Mouse (Mus musculus): ENCODE measurements at regions not wholly inside any gene's neighbourhood (a gene's known extent, or its start where the extent isn't known, plus 50 kb on each side); places are given as distances from the start of the nearest gene placed in this dataset.
"Not testable (repeated sequence)": the region's sequence is repeated elsewhere in the genome, so short reads cannot be mapped to it uniquely, and the experiment has no call there.

- no peak for DNase-seq (ENCODE audit: low spot score in 2 of 2)
Observed at GRCm38 (mm10) chr8:12451857-12452256, 56.8 kb downstream of the Sox1 start.

DNA sequence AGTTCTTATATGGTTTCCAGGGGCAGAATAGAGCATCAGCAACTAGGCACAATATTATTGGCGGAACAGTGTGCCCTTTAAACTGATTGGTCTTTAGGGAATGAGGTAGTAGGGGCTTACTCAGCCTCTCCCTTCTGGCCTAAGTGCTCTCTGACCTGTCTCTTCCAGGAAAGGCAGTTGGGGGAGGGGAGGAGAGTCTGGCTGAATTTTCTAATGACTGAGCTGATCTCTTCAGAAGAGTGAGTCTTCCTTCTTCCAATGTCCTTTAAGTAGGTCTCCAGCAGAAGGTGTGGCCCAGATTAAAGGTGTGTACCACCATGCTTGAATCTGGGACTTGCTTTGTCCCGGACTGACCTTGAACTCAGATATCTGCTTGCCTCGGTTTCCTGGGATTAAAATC is 60.3 kb downstream of the Sox1 start:
- DNase-seq (ENCODE audit: low spot score in 2 of 2): not testable (repeated sequence)

GRCm38 (mm10) chr8:12456326-12456725 is 61.2 kb downstream of the Sox1 start:
- DNase-seq (ENCODE audit: low spot score in 2 of 2): no peak

- DNase-seq (ENCODE audit: low spot score in 2 of 2): no peak
Observed at GRCm38 (mm10) chr8:12457015-12457414, 61.9 kb downstream of the Sox1 start.

DNA sequence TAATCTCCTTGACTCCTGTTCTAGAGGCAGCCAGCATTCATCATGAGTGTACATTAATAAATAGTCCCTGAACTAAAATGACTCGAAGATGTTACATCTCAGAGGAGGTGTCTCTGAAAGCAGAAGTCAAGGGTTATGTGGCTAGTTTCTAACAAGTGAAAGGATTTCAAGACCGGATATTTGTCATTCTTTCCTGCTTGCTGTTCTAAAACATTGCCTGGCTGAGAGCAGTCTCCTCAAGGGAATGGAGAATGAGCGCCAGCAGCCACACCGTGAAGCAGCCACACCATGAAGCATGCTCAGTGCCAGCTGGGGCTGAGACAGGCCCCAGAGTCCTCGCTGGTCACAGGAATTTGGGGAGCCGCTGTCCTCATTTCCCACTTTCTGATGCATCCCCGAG is 71.8 kb downstream of the Sox1 start:
- DNase-seq (ENCODE audit: low spot score in 2 of 2): no peak

DNA sequence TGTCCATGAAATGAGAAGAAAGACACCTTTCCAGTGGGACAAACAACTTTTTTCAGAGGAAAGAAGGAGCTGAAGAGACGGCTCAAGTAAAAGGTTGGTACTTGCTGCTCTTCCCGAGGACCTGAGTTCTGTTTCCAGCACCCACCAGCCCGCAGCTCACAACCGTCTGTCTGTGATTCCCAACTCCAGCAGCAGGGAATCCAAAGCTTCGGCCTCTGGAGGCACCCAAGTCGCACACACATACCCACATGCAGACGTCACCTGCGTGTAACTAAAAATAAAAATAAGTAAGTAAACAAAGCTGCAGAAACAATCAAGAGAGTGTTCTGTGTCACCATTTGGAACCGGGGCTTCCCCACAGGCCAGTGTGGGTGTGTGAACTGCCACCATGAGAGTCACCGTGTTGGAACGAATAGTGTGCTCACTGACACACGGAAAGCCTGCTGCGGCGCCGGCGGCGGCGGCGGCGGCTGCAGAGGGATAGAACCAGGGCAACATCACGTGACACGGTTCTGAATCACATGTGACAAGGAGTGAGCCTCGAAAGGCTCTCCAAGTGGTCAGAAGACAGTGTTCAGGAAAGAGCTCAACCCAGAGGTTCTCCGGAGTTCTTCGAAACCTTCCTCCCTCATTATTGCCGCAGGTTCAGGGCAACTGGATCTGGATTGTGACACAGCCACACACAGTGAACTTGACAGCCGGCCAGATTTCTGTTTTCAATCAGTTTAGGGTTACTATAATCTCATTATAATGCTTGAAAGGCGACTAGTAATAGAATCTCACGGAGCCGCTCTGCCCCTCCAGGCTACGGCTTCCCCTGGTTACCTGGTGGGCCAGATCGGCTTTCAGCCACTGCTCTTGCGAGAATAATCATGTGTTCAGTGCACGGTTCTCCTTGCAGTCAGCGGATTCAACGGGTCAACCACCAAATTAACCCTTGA is 72.6 kb downstream of the Sox1 start:
- no peak for DNase-seq (ENCODE audit: low spot score in 2 of 2)

- DNase-seq (ENCODE audit: low spot score in 2 of 2): no peak
Observed at GRCm38 (mm10) chr8:12477449-12478401, 82.6 kb downstream of the Sox1 start.

DNA sequence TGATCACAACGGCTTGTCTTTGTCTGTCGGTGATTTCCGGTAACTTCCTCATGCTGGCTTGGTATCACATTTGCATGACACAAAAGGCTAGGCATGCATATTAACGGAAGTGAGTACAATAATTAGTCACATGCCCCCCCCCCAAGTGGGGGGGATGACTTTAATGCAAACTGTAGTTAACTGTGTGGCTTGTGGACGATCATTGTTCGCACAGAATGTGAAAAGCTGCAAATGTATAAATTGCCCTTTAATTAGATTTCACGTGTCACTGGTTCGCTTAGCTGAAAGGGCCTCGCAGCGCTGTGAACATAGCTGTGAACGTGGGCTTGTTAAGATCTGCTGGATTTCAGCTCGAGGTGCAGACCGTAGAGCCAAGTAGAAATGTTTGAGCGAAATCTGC is 86.8 kb downstream of the Sox1 start:
- no peak for DNase-seq (ENCODE audit: low spot score in 2 of 2)

DNA sequence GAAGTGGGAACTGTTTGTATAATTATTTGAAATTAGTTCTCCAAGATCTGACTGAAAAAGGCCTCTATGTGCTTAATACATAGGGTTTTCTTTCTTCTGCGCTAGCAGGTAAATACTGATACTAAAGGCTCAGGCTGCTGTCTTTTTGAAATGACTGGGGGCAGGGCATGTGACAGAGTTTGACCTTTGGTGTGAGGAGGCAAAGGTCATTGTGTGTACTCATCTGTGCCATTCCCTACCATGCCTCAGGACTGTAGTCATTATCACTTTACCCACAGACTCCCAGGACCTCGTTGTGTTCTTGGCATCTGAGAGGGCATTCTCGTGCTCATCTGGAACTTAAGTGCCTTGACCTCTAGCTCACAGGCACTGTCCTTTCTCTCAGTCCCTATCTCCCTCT is 88.5 kb downstream of the Sox1 start:
- DNase-seq (ENCODE audit: low spot score in 2 of 2): no peak

GRCm38 (mm10) chr8:12485326-12485725 is 87.5 kb upstream of the Spaca7 start:
- DNase-seq (ENCODE audit: low spot score in 2 of 2): no peak

DNA sequence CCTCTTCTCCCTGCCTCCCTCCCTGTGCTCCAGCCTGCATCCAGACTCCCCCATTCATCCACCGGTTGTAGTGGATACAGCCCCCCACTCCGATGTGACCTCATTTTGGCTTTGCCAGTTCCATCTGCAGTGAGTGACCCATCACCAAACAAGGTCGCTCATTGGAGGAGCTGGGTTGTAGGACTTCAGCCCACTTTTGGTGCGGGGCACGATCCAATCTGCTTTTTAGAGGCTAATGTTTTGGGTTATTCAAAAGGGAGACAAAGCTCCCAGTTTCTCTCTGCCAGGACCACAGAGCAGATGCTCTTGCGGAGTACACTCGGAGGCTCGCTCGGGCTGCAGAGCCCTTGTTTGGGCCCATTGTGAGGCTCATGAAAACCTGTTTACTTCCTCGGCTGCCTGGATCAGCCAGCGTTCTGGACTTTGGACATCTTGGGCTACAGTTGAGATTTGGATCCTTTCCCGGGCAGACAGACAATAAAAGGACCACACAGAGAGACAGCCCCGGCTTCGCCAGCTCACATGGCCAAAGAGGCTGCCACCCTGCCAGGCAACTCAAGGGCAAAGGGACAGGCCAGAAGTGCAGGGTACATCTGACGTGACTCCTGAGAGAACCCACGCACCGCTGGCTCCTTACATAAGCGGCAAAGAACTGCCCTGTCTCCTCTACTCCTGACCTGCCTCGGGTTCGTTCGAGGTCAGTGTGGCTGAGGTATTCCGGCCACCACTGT is 86.3 kb upstream of the Spaca7 start:
- peak; percentile 52 to 73 for DNase-seq (ENCODE audit: low spot score in 2 of 2)

GRCm38 (mm10) chr8:12487201-12487600 is 85.6 kb upstream of the Spaca7 start:
- no peak for DNase-seq (ENCODE audit: low spot score in 2 of 2)

DNA sequence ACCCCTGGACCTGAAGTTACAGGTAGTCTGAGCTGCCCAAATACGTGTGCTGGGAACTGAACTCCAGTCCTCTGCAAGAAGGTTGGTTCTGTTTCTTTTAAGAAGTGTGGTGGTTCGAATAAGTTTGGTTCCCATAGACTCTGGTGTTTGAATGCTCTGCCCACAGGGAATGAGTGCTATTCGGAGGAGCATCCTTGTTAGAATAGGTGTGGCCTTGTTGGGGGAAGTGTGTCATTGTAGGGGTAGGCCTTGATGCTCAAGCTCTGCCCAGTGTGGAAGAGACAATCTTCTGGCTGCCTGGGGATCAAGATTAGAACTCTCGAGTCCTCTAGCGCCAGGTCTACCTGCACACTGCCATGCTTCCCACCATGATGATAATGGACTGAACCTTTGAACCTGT is 83.6 kb upstream of the Spaca7 start:
- DNase-seq (ENCODE audit: low spot score in 2 of 2): no peak

GRCm38 (mm10) chr8:12491472-12491871 is 81.4 kb upstream of the Spaca7 start:
- no peak for DNase-seq (ENCODE audit: low spot score in 2 of 2)

DNA sequence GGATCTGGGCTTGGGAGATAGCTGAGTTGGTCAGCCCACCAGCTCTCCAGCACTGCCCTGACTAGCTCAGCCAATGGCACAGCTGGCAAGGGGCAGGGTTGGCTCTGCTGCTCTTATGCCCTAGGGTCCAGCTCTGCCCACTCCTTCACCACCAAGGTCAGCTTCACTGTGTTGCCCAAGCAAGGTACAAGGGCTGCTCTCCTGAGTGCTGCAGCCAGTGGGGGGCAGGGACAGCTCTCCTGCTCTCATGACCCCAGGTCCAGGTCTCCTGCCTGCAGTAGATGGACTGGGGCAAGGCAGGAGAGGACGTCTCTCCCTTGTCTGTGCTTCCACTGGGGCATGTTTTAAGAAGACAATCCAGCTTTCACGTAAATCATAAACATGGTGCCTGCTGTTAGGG is 80.4 kb upstream of the Spaca7 start:
- DNase-seq (ENCODE audit: low spot score in 2 of 2): no peak

DNA sequence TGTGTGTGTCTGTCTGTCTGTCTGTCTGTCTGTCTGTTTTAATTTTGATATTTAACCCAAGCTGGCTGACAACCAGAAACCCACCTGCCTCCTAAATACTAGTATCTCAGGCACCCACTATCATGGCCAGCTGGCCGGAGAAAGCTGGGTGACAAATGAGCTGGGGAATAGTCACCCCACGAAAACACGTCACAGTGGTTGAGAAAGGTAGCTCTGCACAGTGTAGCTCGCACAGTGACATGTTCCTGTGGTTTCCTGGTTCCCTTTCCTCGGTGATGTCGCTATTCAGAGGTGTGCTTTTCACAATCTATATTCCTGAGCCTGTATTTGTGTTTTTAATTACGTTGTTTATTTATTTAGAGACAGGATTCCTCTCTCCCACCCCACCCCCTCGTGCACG is 78.3 kb upstream of the Spaca7 start:
- no peak for DNase-seq (ENCODE audit: low spot score in 2 of 2)

DNA sequence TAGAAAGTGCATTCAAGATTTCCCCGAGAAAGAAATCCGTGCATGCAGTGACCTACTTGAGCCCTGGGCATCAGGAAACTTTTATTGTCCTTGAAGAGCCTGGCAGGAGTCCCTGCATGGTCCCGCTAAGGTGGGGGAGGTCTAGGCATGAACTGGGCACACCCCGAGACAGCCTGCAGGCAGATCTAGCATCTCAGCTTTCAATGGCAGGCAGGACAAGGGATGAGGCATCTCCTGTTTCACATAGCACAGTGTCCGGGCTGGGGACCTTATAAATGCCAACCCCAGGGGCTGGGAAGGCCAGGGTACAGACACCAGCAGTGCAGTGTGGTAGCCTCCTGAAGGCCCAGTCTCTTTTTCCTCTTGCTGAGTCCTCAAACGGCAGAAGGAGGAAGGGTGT is 75.4 kb upstream of the Spaca7 start:
- no peak for DNase-seq (ENCODE audit: low spot score in 2 of 2)

- DNase-seq (ENCODE audit: low spot score in 2 of 2): no peak
Observed at GRCm38 (mm10) chr8:12499658-12500057, 73.2 kb upstream of the Spaca7 start.

DNA sequence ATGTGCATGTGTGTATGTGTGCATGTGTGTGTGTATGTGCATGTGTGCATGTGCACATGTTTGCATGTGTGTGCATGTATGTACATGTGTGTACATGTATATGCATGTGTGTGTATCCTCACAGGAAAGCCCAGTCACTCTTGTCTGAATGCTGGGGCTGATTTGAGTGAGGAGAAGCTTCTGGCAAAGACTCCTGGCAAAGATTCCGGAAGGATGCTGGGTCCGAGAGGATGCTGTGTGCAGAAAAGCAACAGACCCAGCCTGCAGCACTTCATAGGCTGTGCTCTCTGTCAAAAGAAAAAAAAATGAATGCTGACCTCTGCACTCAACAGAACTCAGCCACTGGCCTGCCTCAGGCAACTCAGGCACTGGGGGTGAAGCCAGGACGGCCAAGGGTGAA is 72.5 kb upstream of the Spaca7 start:
- no peak for DNase-seq (ENCODE audit: low spot score in 2 of 2)

- no peak for DNase-seq (ENCODE audit: low spot score in 2 of 2)
Observed at GRCm38 (mm10) chr8:12501824-12502223, 71.0 kb upstream of the Spaca7 start.

GRCm38 (mm10) chr8:12502321-12502775 is 70.5 kb upstream of the Spaca7 start:
- DNase-seq (ENCODE audit: low spot score in 2 of 2): no peak

DNA sequence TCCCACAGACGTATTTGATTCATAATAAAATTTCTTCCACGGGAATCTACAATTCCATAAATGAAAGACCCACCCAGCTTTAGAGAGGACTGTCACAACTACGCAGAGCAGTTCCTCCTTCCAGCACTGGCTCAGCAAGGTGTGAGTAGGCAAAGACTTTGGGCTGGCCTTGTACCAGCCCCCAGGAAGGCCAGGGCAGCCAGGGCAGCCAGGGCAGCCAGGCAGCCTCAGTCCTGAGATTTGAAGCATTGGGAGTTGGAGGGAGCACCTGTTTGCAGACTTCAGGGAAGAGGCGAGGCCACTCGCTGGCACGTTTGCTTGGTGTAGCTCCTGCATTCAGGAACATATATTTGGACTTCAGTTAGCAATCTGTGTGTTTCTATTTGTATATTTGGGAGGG is 70.0 kb upstream of the Spaca7 start:
- no peak for DNase-seq (ENCODE audit: low spot score in 2 of 2)
